Mouse (Mus musculus): ENCODE measurements around the gene Dnajb8. TPM values are rescaled to one million over a fixed set of nuclear protein-coding genes. Genes with fewer than 3 reads are reported as not detected.

Dnajb8 gene
- polyA plus RNA-seq, 1 experiment from 2014 or later: not detected

DNA sequence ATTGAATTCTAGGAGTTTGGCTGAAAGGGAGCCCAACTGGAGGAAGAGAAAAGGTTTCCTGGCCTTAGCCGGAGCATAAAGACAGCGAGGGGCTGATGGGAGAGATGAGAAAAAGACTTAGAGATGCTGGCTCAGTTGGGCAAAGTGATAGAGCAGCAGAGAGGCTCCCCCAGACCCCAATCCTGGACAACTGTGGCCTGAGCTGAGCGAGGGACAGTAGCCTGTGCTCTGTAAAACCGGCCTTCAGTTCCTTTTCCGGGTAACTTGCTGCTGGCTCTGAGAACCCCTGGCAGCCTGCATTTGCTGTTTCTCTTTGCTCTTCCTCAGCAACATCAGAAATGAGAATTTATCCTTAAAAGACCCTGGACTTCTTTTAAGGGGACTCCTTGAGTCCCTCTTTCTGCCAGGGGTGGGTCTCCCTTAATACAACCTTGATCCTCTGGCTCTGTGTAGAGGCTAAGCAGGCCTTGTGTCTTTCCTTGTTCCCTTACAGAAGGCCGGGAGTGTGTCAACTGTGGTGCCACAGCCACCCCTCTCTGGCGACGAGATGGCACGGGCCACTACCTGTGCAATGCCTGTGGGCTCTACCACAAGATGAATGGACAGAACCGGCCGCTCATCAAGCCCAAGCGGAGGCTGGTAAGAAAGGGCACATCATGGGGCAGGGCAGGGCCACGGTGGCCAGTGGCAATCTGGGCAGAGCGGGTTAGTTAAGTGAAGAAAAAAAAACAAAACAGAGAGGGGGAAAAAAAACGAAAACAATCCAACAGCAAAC, 20.0 kb upstream of the Dnajb8 start:
- Histone ChIP-seq H3K27ac (replicated peaks; ENCODE audit: low read depth, low read length) (no peak overlapping the region), H3K9me3 (ENCODE audit: control insufficient read depth, low read length) (no peaks in the 10 kb centered on the region), H3K4me3 (replicated peaks; ENCODE audit: low read depth, low read length) (no peak overlapping the region), H3K27me3 (ENCODE audit: control insufficient read depth, insufficient read depth, low read length) (peaks cover 90% of the 10 kb centered on the region), H3K4me1 (ENCODE audit: control insufficient read depth, insufficient read depth, low read length) (peaks cover 34% of the 10 kb centered on the region), H3K36me3 (ENCODE audit: control insufficient read depth, insufficient read depth, low read length) (no peaks in the 10 kb centered on the region), H3K4me2 (ENCODE audit: low read length) (peak overlapping the region; percentile 21), H3K9ac (replicated peaks; ENCODE audit: low read length) (no peak overlapping the region)
- peak; percentile 11 for DNase-seq
- 5% methylated on average over 15 of the region's 15 CpGs for WGBS
- ATAC-seq (ENCODE audit: low FRiP score, low TSS enrichment): no peak

DNA sequence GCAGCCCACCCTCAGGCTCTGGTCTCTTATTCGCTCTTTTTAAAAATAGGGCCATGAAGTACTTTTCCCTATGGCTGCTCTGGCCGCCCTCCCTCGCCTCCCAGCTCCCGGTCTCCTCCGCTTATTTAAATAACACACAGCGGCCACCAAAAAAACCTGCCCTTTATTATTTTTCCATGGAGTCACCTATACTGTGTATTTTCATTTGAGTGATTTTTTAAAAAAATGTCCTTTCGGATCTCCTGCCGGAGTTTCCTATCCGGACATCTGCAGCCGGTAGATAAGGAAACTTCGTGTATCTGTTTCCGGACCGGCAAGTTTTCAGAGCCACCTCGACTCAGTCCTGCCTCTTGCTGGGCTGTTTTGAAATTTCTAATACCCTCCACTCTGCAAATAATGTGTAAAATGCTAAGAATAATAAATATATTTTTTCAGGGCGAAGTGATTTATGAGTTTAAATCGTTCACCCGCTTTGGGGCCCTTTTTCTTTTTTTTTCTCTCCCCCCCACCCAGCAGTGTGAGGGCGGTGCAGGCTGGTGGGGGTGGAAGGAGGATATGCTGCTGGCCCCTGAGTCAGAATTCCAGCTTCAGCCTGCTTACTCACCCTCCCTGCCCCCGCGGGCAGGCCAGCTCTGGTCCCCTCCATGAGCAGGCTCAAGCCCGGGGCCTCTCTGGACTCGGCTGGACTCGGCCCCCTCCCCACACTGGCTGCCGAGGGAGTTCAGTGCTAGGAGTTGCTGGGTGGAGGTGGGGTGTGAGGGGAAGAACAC, 19.0 kb upstream of the Dnajb8 start:
- H3K27ac ChIP-seq (replicated peaks; ENCODE audit: low read depth, low read length): no peak overlapping the region
- 0 out of 2 replicates have a peak, but pooled peaks have one; percentile 37 for ATAC-seq (ENCODE audit: low FRiP score, low TSS enrichment)
- no peaks in the 10 kb centered on the region for H3K36me3 ChIP-seq (ENCODE audit: control insufficient read depth, insufficient read depth, low read length)
- peaks cover 87% of the 10 kb centered on the region for H3K27me3 ChIP-seq (ENCODE audit: control insufficient read depth, insufficient read depth, low read length)
- 3% methylated on average over 24 of the region's 24 CpGs for WGBS
- H3K4me3 ChIP-seq (replicated peaks; ENCODE audit: low read depth, low read length): no peak overlapping the region
- peak overlapping the region; percentile 33 for H3K4me2 ChIP-seq (ENCODE audit: low read length)
- H3K9ac ChIP-seq (replicated peaks; ENCODE audit: low read length): no peak overlapping the region; the same call in 1 of the 2 replicates
- DNase-seq: peak; percentile 49
- H3K4me1 ChIP-seq (ENCODE audit: control insufficient read depth, insufficient read depth, low read length): peaks cover 25% of the 10 kb centered on the region
- H3K9me3 ChIP-seq (ENCODE audit: control insufficient read depth, low read length): no peaks in the 10 kb centered on the region

DNA sequence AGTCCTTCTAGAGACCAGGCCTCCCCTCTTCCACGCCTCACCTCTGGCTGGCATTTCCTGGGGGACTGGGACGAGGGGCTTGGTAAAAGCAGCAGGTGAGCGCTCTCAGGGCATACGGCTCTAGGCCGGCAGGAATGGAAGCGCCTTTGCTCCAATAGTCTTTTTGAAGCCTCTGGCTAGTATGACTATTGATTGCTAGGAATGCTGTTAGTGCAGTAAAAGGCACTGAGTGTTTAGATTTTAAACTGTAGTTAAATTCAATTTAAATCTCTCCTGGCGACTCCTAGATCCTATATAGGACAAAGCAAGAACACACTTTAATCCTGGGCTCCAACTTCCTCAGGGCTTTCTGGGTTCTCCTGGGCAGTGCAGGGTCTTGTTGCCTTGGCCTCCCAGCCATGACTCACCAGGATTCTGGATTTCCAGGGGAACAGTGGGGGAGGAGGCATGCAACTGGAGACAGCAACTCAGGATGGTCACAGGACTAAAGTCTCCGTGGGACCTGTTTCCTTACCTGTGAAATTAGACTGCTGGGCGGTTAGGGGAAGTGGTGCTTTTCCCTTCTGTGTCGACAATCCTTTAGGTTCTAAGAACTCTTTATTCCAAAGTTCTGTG, 18.2 kb upstream of the Dnajb8 start:
- peak; percentile 11 for DNase-seq

DNA sequence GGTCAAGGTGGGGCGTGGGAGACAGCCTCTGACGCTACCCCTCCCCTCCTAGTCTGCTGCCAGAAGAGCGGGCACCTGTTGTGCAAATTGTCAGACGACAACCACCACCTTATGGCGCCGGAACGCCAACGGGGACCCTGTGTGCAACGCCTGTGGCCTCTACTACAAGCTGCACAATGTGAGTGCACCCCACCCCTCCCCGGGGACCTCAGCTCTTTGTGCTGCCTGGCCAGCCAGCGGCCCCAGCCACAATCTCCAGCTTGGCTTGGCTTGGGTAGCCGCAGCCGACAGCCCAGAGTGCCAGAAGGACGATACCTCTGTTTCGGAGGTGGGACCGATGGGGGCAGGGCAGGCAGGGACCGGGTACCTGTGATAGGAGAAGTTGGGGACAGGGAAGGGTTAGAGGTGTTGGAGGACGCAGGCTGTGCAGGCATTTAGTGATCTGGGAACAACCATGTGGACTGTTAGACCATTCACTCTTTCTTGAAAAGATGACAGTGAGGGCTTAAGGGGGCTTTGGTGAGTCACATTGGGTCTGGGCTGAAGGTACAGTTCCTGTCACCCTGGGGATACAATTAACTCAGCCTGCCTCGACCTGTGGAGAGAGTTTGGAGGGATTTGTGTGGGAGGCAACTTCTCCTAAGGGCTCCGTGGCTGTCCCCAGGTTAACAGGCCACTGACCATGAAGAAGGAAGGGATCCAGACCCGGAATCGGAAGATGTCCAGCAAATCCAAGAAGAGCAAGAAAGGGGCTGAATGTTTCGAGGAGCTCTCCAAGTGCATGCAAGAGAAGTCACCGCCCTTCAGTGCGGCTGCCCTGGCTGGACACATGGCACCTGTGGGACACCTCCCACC, 17.3 kb upstream of the Dnajb8 start:
- peak; percentile 29 for DNase-seq
- H3K9ac ChIP-seq (replicated peaks; ENCODE audit: low read length): no peak overlapping the region
- ATAC-seq (ENCODE audit: low FRiP score, low TSS enrichment): no peak
- no peak overlapping the region for H3K4me2 ChIP-seq (ENCODE audit: low read length)
- H3K27ac ChIP-seq (replicated peaks; ENCODE audit: low read depth, low read length): no peak overlapping the region
- H3K36me3 ChIP-seq (ENCODE audit: control insufficient read depth, insufficient read depth, low read length): no peaks in the 10 kb centered on the region
- H3K4me3 ChIP-seq (replicated peaks; ENCODE audit: low read depth, low read length): no peak overlapping the region
- peaks cover 10% of the 10 kb centered on the region; the same call in 1 of the 2 replicates for H3K4me1 ChIP-seq (ENCODE audit: control insufficient read depth, insufficient read depth, low read length)
- WGBS: 6% methylated on average over 25 of the region's 25 CpGs
- peaks cover 70% of the 10 kb centered on the region for H3K27me3 ChIP-seq (ENCODE audit: control insufficient read depth, insufficient read depth, low read length)
- no peaks in the 10 kb centered on the region for H3K9me3 ChIP-seq (ENCODE audit: control insufficient read depth, low read length)

More for the DNA sequence above, 18.2 kb upstream of the Dnajb8 start:
- Histone ChIP-seq H3K4me1 (ENCODE audit: control insufficient read depth, insufficient read depth, low read length) (peaks cover 17% of the 10 kb centered on the region; the same call in 1 of the 2 replicates), H3K9ac (replicated peaks; ENCODE audit: low read length) (no peak overlapping the region; the same call in 1 of the 2 replicates), H3K36me3 (ENCODE audit: control insufficient read depth, insufficient read depth, low read length) (no peaks in the 10 kb centered on the region), H3K4me3 (replicated peaks; ENCODE audit: low read depth, low read length) (no peak overlapping the region), H3K27me3 (ENCODE audit: control insufficient read depth, insufficient read depth, low read length) (peaks cover 79% of the 10 kb centered on the region), H3K9me3 (ENCODE audit: control insufficient read depth, low read length) (no peaks in the 10 kb centered on the region), H3K4me2 (ENCODE audit: low read length) (no peak overlapping the region), H3K27ac (replicated peaks; ENCODE audit: low read depth, low read length) (no peak overlapping the region)
- 11% methylated on average over 9 of the region's 10 CpGs for WGBS
- ATAC-seq (ENCODE audit: low FRiP score, low TSS enrichment): no peak

DNA sequence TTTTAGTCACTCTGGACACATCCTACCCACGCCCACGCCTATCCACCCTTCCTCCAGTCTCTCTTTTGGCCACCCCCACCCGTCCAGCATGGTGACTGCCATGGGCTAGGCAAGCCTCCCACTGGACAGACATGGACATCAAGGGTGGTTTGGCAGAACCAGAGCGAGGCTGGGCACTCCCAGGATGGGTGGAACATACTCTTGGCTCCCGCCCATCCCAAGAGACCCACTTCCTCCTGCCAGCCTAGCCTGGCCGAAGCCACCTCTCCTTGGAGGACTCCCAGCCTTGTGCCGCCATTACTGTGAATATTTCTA, 16.7 kb upstream of the Dnajb8 start:
- DNase-seq (peak; percentile 18), ATAC-seq (ENCODE audit: low FRiP score, low TSS enrichment) (no peak)
- Histone ChIP-seq H3K9ac (replicated peaks; ENCODE audit: low read length) (no peak overlapping the region), H3K27me3 (ENCODE audit: control insufficient read depth, insufficient read depth, low read length) (peaks cover 64% of the 10 kb centered on the region), H3K4me2 (ENCODE audit: low read length) (no peak overlapping the region), H3K27ac (replicated peaks; ENCODE audit: low read depth, low read length) (no peak overlapping the region), H3K9me3 (ENCODE audit: control insufficient read depth, low read length) (no peaks in the 10 kb centered on the region), H3K36me3 (ENCODE audit: control insufficient read depth, insufficient read depth, low read length) (no peaks in the 10 kb centered on the region), H3K4me3 (replicated peaks; ENCODE audit: low read depth, low read length) (no peak overlapping the region), H3K4me1 (ENCODE audit: control insufficient read depth, insufficient read depth, low read length) (0 out of 2 replicates have a peak, but pooled peaks cover 5% of the 10 kb centered on the region)
- 11% methylated on average over 7 of the region's 7 CpGs for WGBS

DNA sequence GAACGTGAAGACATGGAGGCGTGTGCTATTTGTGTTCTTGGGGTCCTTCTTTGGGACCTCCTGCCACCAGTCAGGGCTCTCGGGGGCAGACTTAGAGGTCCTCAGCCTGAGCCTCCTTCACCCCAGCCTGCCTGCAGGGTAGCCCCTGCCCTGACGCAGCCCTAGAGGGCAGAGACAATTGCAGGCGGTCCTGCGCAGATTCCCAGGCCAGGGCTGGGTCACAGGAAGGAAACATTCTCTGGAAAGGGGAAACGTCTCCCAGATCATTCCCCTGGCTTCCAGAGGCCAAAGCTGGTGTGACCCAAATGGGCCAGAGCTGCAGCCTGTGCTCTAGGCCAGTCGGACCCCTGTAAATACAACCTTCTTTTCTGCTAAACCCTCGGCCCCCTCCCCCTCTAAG, 16.1 kb upstream of the Dnajb8 start:
- no peaks in the 10 kb centered on the region for H3K9me3 ChIP-seq (ENCODE audit: control insufficient read depth, low read length)
- H3K27ac ChIP-seq (replicated peaks; ENCODE audit: low read depth, low read length): no peak overlapping the region
- DNase-seq: peak; percentile 12
- H3K36me3 ChIP-seq (ENCODE audit: control insufficient read depth, insufficient read depth, low read length): no peaks in the 10 kb centered on the region
- H3K9ac ChIP-seq (replicated peaks; ENCODE audit: low read length): no peak overlapping the region
- no peak overlapping the region for H3K4me3 ChIP-seq (replicated peaks; ENCODE audit: low read depth, low read length)
- 10% methylated on average over 9 of the region's 9 CpGs for WGBS
- 0 out of 2 replicates have a peak, but pooled peaks cover 5% of the 10 kb centered on the region for H3K4me1 ChIP-seq (ENCODE audit: control insufficient read depth, insufficient read depth, low read length)
- ATAC-seq (ENCODE audit: low FRiP score, low TSS enrichment): no peak
- no peak overlapping the region for H3K4me2 ChIP-seq (ENCODE audit: low read length)
- H3K27me3 ChIP-seq (ENCODE audit: control insufficient read depth, insufficient read depth, low read length): peaks cover 58% of the 10 kb centered on the region

DNA sequence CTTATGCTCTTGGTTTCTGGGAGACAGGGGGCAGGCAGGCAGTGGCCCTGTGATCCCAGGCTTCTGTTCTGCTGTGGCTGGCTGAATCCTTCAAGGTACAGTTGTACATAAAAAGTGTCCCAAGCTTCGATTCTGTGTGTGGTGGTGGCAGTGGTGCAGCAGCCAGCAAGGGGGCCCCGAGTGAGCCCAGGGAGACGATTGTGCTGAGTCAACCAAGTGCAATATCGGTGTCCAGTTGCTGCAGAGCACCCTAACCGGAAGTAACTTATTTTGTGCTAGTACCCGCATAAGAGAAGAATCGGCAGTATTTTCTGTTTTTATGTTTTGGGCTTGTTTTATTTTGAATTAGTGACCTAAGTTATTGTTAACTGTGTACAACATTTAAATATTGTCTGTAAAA, 15.5 kb upstream of the Dnajb8 start:
- H3K36me3 ChIP-seq (ENCODE audit: control insufficient read depth, insufficient read depth, low read length): no peaks in the 10 kb centered on the region
- H3K9ac ChIP-seq (replicated peaks; ENCODE audit: low read length): no peak overlapping the region
- H3K4me3 ChIP-seq (replicated peaks; ENCODE audit: low read depth, low read length): no peak overlapping the region
- H3K4me2 ChIP-seq (ENCODE audit: low read length): no peak overlapping the region
- DNase-seq: no peak
- 0 out of 2 replicates have a peak, but pooled peaks cover 5% of the 10 kb centered on the region for H3K4me1 ChIP-seq (ENCODE audit: control insufficient read depth, insufficient read depth, low read length)
- H3K9me3 ChIP-seq (ENCODE audit: control insufficient read depth, low read length): no peaks in the 10 kb centered on the region
- H3K27me3 ChIP-seq (ENCODE audit: control insufficient read depth, insufficient read depth, low read length): peaks cover 52% of the 10 kb centered on the region
- H3K27ac ChIP-seq (replicated peaks; ENCODE audit: low read depth, low read length): no peak overlapping the region
- ATAC-seq (ENCODE audit: low FRiP score, low TSS enrichment): no peak
- WGBS: 42% methylated on average over 7 of the region's 7 CpGs

DNA sequence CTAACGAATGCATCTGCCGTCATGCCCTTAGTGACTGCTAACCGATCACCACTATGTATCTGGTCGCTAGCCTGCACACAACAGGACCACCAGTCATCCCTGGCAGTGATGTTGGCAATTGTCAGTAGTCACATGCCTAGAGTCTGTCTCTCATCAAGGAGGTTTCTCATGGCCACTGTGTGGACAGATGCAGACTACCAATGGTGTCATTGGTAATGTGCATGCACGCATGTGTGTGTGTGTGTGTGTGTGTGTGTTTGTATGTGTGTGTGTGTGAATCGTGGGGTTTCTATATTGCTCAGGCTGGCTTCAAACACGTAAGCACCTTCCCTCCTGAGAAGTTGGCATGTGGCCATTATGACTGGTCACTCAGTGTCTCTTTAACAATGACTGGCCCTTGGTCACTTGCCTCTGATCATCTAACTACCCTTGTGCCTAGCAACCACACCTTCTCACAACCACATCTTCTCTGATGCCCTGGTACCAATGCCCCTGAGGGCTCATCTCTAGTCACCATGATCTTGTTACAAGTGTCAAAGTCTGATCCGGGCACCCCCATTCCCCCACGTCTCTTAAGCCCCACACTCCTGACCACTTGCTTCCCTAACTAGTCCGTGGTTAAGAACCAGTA, 14.6 kb upstream of the Dnajb8 start:
- no peak overlapping the region for H3K27ac ChIP-seq (replicated peaks; ENCODE audit: low read depth, low read length)
- H3K36me3 ChIP-seq (ENCODE audit: control insufficient read depth, insufficient read depth, low read length): no peaks in the 10 kb centered on the region
- 0 out of 2 replicates have a peak, but pooled peaks cover 5% of the 10 kb centered on the region for H3K4me1 ChIP-seq (ENCODE audit: control insufficient read depth, insufficient read depth, low read length)
- H3K9me3 ChIP-seq (ENCODE audit: control insufficient read depth, low read length): no peaks in the 10 kb centered on the region
- 89% methylated on average over 10 of the region's 10 CpGs for WGBS
- H3K9ac ChIP-seq (replicated peaks; ENCODE audit: low read length): no peak overlapping the region
- H3K4me2 ChIP-seq (ENCODE audit: low read length): no peak overlapping the region
- H3K4me3 ChIP-seq (replicated peaks; ENCODE audit: low read depth, low read length): no peak overlapping the region
- peaks cover 43% of the 10 kb centered on the region for H3K27me3 ChIP-seq (ENCODE audit: control insufficient read depth, insufficient read depth, low read length)
- no peak for DNase-seq
- ATAC-seq (ENCODE audit: low FRiP score, low TSS enrichment): no peak

All from midbrain, embryonic 14.5 days (tissue).